ENCODE assay signal across 8 mouse cellular contexts in the genomic region with DNA sequence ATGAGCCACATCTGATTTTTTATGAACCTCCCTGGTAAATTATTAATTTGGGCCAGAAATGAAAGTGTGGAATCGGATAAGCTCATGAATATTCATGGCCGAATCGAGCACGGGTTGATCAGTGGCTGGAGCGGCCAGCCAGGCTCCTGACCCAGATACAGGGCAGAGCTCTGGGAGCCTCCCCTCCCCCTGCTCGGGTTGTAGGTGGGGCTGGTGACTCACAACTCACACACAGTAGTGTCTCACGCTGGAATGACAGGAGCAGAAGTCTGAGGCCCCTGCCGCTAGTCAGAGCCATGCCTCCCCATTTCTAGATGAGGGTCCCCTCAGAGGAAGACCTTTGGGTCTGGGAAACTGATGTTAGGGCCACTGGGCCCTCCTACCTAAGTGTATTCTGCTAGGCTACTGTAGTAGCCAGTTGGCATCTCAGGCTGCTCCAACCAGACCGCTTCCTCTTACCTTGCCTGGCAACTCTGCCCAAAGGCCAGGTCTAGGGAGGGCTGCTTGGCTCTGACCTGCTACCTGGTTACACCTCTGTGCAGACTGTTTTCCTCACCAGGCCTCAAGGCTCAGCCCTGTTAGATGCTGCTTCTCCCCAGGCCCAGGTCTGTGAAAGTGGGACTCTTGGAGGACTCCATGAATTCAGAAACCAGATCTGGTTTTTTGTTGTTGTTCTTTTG.
DNase-seq lines count a peak whose midpoint lies in the region; ATAC-seq lines count a peak whose summit lies in the region.

No protein-coding gene starts in this region.

- H3K9ac ChIP-seq in midbrain, embryonic 14.5 days (replicated peaks; ENCODE audit: low read length) = peak overlapping the region; percentile 29; the same call in 1 of the 2 replicates

- no peaks in the 10 kb centered on the region for H3K9me3 ChIP-seq in forebrain, embryonic 10.5 days
- H3K9me3 ChIP-seq in limb, embryonic 10.5 days (replicated peaks) = no peaks in the 10 kb centered on the region
- no peaks in the 10 kb centered on the region for H3K9me3 ChIP-seq in midbrain, embryonic 14.5 days (ENCODE audit: control insufficient read depth, low read length)

- peak; percentile 77 for DNase-seq in embryo, embryonic 10 days (ENCODE audit: low spot score)
- no peak for DNase-seq in embryo, embryonic 9.5 days (ENCODE audit: extremely low spot score)
- peak; percentile 49 to 64 for DNase-seq in adrenal gland, postnatal 4 days (ENCODE audit: low spot score in 2 of 2)
- DNase-seq in forebrain, embryonic 10.5 days (ENCODE audit: extremely low spot score, low spot score) = no peak
- DNase-seq in heart, postnatal 25 days (ENCODE audit: low spot score) = peak; percentile 60
- no peak for DNase-seq in limb, embryonic 10.5 days (ENCODE audit: low spot score)
- DNase-seq in midbrain, embryonic 14.5 days = peak; percentile 75
- no peak for DNase-seq in layer of hippocampus, postnatal 25 days (ENCODE audit: extremely low spot score in 1 of 2, low spot score in 1 of 2)

- peak overlapping the region; percentile 84 for H3K27ac ChIP-seq in forebrain, embryonic 10.5 days
- H3K27ac ChIP-seq in limb, embryonic 10.5 days = peak overlapping the region; percentile 51; the same call in 1 of the 2 replicates
- H3K27ac ChIP-seq in midbrain, embryonic 14.5 days (replicated peaks; ENCODE audit: low read depth, low read length) = peak overlapping the region; percentile 81

- H3K4me2 ChIP-seq in midbrain, embryonic 14.5 days (ENCODE audit: low read length) = peak overlapping the region; percentile 45

- intact Hi-C loops in heart, postnatal 25 days (cut with DNase I) = no loop called here

- ATAC-seq in midbrain, embryonic 14.5 days (ENCODE audit: low FRiP score, low TSS enrichment) = peak; percentile 25; the same call in 1 of the 2 replicates

- peaks cover 98% of the 10 kb centered on the region for H3K4me1 ChIP-seq in forebrain, embryonic 10.5 days
- peaks cover 93% of the 10 kb centered on the region for H3K4me1 ChIP-seq in limb, embryonic 10.5 days
- H3K4me1 ChIP-seq in midbrain, embryonic 14.5 days (ENCODE audit: control insufficient read depth, insufficient read depth, low read length) = peaks cover 85% of the 10 kb centered on the region

- H3K4me3 ChIP-seq in forebrain, embryonic 10.5 days = peak overlapping the region; percentile 39
- peak overlapping the region; percentile 19; the same call in 1 of the 2 replicates for H3K4me3 ChIP-seq in limb, embryonic 10.5 days
- 0 out of 2 replicates have a peak overlapping the region, but pooled peaks have one; percentile 5 for H3K4me3 ChIP-seq in midbrain, embryonic 14.5 days (replicated peaks; ENCODE audit: low read depth, low read length)

- WGBS in forebrain, embryonic 10.5 days = 18% methylated on average over 9 of the region's 9 CpGs
- WGBS in limb, embryonic 10.5 days = 11% methylated on average over 9 of the region's 9 CpGs
- WGBS in midbrain, embryonic 14.5 days = 14% methylated on average over 9 of the region's 9 CpGs

- peaks cover 46% of the 10 kb centered on the region for H3K27me3 ChIP-seq in forebrain, embryonic 10.5 days (ENCODE audit: poor library complexity, severe bottlenecking)
- peaks cover 16% of the 10 kb centered on the region; the same call in 1 of the 2 replicates for H3K27me3 ChIP-seq in limb, embryonic 10.5 days (ENCODE audit: low read depth, poor library complexity, severe bottlenecking)
- no peaks in the 10 kb centered on the region for H3K27me3 ChIP-seq in midbrain, embryonic 14.5 days (ENCODE audit: control insufficient read depth, insufficient read depth, low read length)

- 0 out of 2 replicates have a peak, but pooled peaks cover 2% of the 10 kb centered on the region for H3K36me3 ChIP-seq in forebrain, embryonic 10.5 days (replicated peaks)
- H3K36me3 ChIP-seq in limb, embryonic 10.5 days = no peaks in the 10 kb centered on the region; the same call in 1 of the 2 replicates
- H3K36me3 ChIP-seq in midbrain, embryonic 14.5 days (ENCODE audit: control insufficient read depth, insufficient read depth, low read length) = no peaks in the 10 kb centered on the region

Comparison
In these comparisons a context has a peak if more than half of its experiments do, and no peak if none do; other contexts are left out.
1. DNase-seq: peak in embryo, embryonic 10 days (single experiment), adrenal gland, postnatal 4 days (2 of 2), heart, postnatal 25 days (single experiment) and midbrain, embryonic 14.5 days (single experiment); none in embryo, embryonic 9.5 days (single experiment), forebrain, embryonic 10.5 days (single experiment), limb, embryonic 10.5 days (single experiment) and layer of hippocampus, postnatal 25 days (0 of 2).
2. Peak in every context shown above with its lines, with median percentiles within 50 percentile points of each other: H3K27ac ChIP-seq and H3K4me3 ChIP-seq.